Mouse (Mus musculus): ENCODE measurements around the gene Cd8b1.

Gene Cd8b1

DNA sequence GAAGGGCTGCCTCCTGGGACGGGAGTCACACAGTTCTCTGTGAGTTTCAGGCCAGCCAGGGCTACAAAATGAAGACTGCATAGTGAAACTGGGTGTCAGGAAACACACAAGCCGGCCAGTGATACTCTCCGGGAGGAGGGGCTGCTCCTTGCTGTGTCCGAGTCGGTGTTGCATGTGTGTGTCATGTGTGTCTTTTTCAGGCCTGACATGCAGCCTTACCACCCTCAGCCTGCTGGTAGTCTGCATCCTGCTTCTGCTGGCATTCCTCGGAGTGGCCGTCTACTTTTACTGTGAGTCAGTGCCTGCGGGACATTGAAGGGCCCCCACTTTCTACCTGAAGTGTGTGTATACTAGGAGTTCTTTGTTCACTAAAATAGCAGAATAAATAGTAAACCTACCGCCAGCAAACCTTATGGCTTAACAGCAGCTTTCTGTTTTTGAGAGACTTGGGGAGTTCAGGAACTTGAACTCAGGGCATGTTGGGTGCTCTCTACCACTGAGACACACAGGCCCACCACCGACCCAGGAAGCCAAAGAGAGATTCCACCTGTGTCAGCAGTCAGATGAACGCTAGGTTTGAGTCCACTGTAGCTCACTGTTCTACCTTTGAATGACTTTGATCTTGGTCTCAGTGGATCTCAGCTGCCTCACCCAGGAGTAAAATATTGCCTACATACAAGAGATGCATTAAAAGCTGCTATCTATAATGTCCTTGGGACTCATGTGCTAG lies 9.8 kb downstream of the Cd8b1 start:
- DNase-seq (ENCODE audit: low read depth, low spot score) = no peak

DNA sequence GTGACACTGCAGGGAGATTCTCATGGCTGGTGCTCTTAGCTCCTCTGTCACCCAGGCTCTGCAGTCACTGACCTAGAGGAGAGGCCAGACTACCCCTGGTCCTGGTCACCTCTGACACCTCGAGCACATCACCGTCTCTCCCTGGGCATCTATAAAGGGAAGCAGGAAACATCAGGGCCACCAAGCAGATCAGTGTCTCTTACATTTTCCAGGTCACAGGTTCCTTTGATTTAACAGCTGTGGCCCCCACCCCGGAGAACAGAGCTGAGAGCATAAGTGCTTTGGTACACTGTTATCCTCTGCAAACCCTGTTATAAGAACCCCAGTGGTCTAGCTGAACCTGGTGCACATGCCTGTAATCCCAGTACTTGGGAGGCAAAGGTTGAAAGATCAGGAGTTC lies 10.4 kb downstream of the Cd8b1 start:
- no peak for DNase-seq (ENCODE audit: low read depth, low spot score)
- no peaks in the 10 kb centered on the region for H3K27me3 ChIP-seq (ENCODE audit: control insufficient read depth, insufficient read depth, low read length, poor library complexity, severe bottlenecking)

More for the DNA sequence above, 9.8 kb downstream of the Cd8b1 start:
- no peaks in the 10 kb centered on the region for H3K36me3 ChIP-seq (ENCODE audit: control insufficient read depth, insufficient read depth, low read length, poor library complexity, severe bottlenecking)
- H3K27me3 ChIP-seq (ENCODE audit: control insufficient read depth, insufficient read depth, low read length, poor library complexity, severe bottlenecking) = no peaks in the 10 kb centered on the region

GRCm38 (mm10) chr6:71333578-71334273 lies 11.1 kb downstream of the Cd8b1 start:
- Histone ChIP-seq H3K27me3 (ENCODE audit: control insufficient read depth, insufficient read depth, low read length, poor library complexity, severe bottlenecking) (no peaks in the 10 kb centered on the region), H3K36me3 (ENCODE audit: control insufficient read depth, insufficient read depth, low read length, poor library complexity, severe bottlenecking) (no peaks in the 10 kb centered on the region)
- DNase-seq (ENCODE audit: low read depth, low spot score) = no peak

More for the DNA sequence above, 10.4 kb downstream of the Cd8b1 start:
- H3K36me3 ChIP-seq (ENCODE audit: control insufficient read depth, insufficient read depth, low read length, poor library complexity, severe bottlenecking) = no peaks in the 10 kb centered on the region

DNA sequence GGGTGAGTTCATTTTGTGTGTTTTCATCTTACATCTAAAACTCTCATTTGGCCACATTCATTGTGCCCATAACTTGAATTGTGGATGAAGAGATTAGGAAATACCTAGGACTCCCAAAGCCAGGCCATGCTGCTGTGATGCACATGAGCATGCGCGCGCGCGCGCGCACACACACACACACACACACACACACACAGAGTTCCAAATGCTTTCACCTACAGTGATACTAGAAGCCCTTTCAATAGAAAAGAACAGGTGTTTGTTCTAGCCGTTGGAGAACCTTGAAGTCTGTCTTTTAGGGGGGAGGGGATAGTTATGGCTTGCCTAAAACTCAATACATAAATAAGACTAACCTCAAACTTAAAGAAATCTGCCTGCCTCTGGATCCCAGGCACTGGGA lies 15.1 kb downstream of the Cd8b1 start:
- DNase-seq (ENCODE audit: low read depth, low spot score) = no peak
- no peaks in the 10 kb centered on the region for H3K27me3 ChIP-seq (ENCODE audit: control insufficient read depth, insufficient read depth, low read length, poor library complexity, severe bottlenecking)

GRCm38 (mm10) chr6:71338941-71339340 lies 16.4 kb downstream of the Cd8b1 start:
- H3K36me3 ChIP-seq (ENCODE audit: control insufficient read depth, insufficient read depth, low read length, poor library complexity, severe bottlenecking) = no peaks in the 10 kb centered on the region
- DNase-seq (ENCODE audit: low read depth, low spot score) = no peak
- H3K27me3 ChIP-seq (ENCODE audit: control insufficient read depth, insufficient read depth, low read length, poor library complexity, severe bottlenecking) = no peaks in the 10 kb centered on the region

More for the DNA sequence above, 15.1 kb downstream of the Cd8b1 start:
- no peaks in the 10 kb centered on the region for H3K36me3 ChIP-seq (ENCODE audit: control insufficient read depth, insufficient read depth, low read length, poor library complexity, severe bottlenecking)

DNA sequence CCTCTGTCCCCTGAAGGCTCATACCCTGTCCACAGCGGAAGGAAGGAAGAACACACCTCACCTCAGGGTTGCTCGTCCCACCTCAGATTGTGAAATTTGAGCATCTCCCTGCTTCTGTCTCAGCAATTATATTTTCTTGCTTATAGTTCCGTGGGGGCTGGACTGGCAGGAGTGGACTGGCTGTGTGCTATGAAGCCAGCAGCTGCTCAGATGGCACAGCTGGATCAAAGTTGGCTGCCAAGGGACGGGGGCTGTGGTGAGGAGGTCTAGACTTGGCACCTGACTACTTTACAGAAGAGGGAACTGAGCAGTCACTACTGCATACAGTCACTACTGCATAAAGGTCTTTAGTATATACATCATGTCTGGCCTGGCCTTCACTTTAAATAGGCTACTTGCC lies 16.8 kb downstream of the Cd8b1 start:
- Histone ChIP-seq H3K27me3 (ENCODE audit: control insufficient read depth, insufficient read depth, low read length, poor library complexity, severe bottlenecking) (no peaks in the 10 kb centered on the region), H3K36me3 (ENCODE audit: control insufficient read depth, insufficient read depth, low read length, poor library complexity, severe bottlenecking) (no peaks in the 10 kb centered on the region)
- DNase-seq (ENCODE audit: low read depth, low spot score) = no peak

- Histone ChIP-seq H3K36me3 (ENCODE audit: control insufficient read depth, insufficient read depth, low read length, poor library complexity, severe bottlenecking) (no peaks in the 10 kb centered on the region), H3K27me3 (ENCODE audit: control insufficient read depth, insufficient read depth, low read length, poor library complexity, severe bottlenecking) (no peaks in the 10 kb centered on the region)
- DNase-seq (ENCODE audit: low read depth, low spot score) = no peak
These were observed 18.6 kb downstream of the Cd8b1 start for GRCm38 (mm10) chr6:71341179-71341578.

GRCm38 (mm10) chr6:71348006-71348405 lies 25.4 kb downstream of the Cd8b1 start:
- no peaks in the 10 kb centered on the region for H3K36me3 ChIP-seq (ENCODE audit: control insufficient read depth, insufficient read depth, low read length, poor library complexity, severe bottlenecking)
- DNase-seq (ENCODE audit: low read depth, low spot score) = no peak
- H3K27me3 ChIP-seq (ENCODE audit: control insufficient read depth, insufficient read depth, low read length, poor library complexity, severe bottlenecking) = no peaks in the 10 kb centered on the region

- no peak for DNase-seq (ENCODE audit: low read depth, low spot score)
- no peaks in the 10 kb centered on the region for H3K36me3 ChIP-seq (ENCODE audit: control insufficient read depth, insufficient read depth, low read length, poor library complexity, severe bottlenecking)
These were observed 28.6 kb downstream of the Cd8b1 start for GRCm38 (mm10) chr6:71351201-71351600.

DNA sequence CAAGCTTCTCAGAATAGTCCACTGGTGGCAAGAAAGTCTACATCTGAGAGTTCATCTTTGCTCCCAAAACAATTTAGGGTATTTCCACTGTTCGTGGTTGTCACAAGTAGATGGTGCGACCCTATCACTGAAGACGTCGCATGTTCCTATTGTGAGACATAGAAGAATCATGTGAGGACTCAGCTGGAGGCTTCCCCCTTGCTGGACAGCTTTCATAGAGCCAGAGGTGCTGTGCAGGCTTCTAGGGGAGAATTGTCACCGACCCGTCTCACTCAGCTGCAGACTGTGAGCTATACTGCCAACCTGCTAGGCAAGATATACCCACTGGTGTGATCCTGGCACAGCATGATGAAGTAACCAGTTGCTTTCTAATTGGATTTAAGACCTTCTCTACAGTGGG lies 29.6 kb downstream of the Cd8b1 start:
- Histone ChIP-seq H3K36me3 (ENCODE audit: control insufficient read depth, insufficient read depth, low read length, poor library complexity, severe bottlenecking) (no peaks in the 10 kb centered on the region), H3K27me3 (ENCODE audit: control insufficient read depth, insufficient read depth, low read length, poor library complexity, severe bottlenecking) (no peaks in the 10 kb centered on the region)
- DNase-seq (ENCODE audit: low read depth, low spot score) = no peak

More at GRCm38 (mm10) chr6:71351201-71351600, 28.6 kb downstream of the Cd8b1 start:
- no peaks in the 10 kb centered on the region for H3K27me3 ChIP-seq (ENCODE audit: control insufficient read depth, insufficient read depth, low read length, poor library complexity, severe bottlenecking)

DNA sequence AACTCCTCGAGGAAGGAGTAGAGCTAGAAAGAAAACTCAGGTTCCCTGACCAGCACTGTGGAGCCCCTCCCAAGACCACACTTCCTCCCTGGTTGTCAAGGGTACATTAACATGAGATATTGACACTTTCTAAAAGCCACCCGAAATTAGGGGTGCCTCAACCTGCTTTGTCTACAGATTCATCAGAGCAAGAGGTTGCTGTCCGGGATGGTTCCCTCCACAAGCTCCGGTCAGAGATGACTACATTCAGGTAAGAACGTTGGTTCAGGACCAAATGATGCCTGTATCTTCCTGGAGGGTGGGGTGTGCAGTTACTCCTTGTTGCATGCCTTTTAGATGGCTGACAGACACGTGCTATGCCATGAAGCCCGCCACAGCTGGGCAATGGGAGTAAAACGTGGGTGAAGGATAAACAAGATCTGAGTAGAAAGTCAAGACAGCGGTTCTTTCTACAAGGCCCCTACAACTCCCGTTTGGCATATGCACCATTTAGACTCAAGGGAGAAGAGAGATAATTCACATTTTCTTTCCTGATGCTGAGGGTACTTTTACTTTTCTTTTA lies 30.4 kb downstream of the Cd8b1 start:
- no peak for DNase-seq (ENCODE audit: low read depth, low spot score)
- no peaks in the 10 kb centered on the region for H3K27me3 ChIP-seq (ENCODE audit: control insufficient read depth, insufficient read depth, low read length, poor library complexity, severe bottlenecking)
- no peaks in the 10 kb centered on the region for H3K36me3 ChIP-seq (ENCODE audit: control insufficient read depth, insufficient read depth, low read length, poor library complexity, severe bottlenecking)

GRCm38 (mm10) chr6:71353722-71354121 lies 31.1 kb downstream of the Cd8b1 start:
- DNase-seq (ENCODE audit: low read depth, low spot score) = no peak
- H3K36me3 ChIP-seq (ENCODE audit: control insufficient read depth, insufficient read depth, low read length, poor library complexity, severe bottlenecking) = no peaks in the 10 kb centered on the region
- H3K27me3 ChIP-seq (ENCODE audit: control insufficient read depth, insufficient read depth, low read length, poor library complexity, severe bottlenecking) = no peaks in the 10 kb centered on the region

DNA sequence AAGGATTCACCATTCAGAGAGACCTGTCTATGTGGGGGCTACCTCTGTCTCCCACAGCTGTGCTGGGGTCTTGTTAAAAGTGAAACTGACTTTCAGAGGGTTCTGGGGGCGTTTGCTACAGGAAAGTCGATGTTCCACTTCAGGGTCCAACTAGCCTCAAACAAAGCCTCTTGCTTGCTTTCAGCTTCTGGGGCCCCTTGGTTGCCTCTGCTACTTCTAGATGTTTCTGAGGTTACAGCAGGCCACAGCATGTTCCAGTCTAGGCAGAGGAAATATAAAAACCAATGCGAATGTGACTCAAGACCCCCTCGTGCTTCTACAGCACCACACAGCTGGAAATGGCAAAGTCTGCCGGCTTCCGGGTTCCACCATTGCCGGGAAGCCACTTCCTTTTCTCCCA lies 34.9 kb downstream of the Cd8b1 start:
- no peaks in the 10 kb centered on the region for H3K36me3 ChIP-seq (ENCODE audit: control insufficient read depth, insufficient read depth, low read length, poor library complexity, severe bottlenecking)
- H3K27me3 ChIP-seq (ENCODE audit: control insufficient read depth, insufficient read depth, low read length, poor library complexity, severe bottlenecking) = no peaks in the 10 kb centered on the region; the same call in 1 of the 2 replicates
- DNase-seq (ENCODE audit: low read depth, low spot score) = no peak

GRCm38 (mm10) chr6:71360221-71360620 lies 37.6 kb downstream of the Cd8b1 start:
- H3K36me3 ChIP-seq (ENCODE audit: control insufficient read depth, insufficient read depth, low read length, poor library complexity, severe bottlenecking) = no peaks in the 10 kb centered on the region
- DNase-seq (ENCODE audit: low read depth, low spot score) = no peak
- no peaks in the 10 kb centered on the region; the same call in 1 of the 2 replicates for H3K27me3 ChIP-seq (ENCODE audit: control insufficient read depth, insufficient read depth, low read length, poor library complexity, severe bottlenecking)

DNA sequence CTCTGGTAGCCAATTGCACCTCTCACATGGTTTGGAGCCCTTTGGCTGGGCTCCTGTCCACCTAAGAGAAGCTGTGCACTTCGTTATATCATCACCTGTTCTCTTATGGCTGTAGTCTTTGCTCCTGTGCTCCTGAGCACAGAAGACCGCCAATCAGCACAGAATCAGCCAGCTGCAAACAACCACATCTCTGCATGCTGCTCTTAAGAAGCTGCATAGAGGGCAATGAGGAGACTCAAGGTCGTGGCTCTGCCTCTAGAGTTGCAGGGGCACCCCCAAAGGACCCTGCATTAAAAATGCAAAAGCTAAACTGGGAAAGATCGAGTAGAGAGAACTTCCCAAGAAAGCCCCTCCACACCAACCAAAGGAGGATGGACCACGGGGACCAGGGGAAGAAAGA lies 38.2 kb downstream of the Cd8b1 start:
- no peak for DNase-seq (ENCODE audit: low read depth, low spot score)
- Histone ChIP-seq H3K27me3 (ENCODE audit: control insufficient read depth, insufficient read depth, low read length, poor library complexity, severe bottlenecking) (no peaks in the 10 kb centered on the region; the same call in 1 of the 2 replicates), H3K36me3 (ENCODE audit: control insufficient read depth, insufficient read depth, low read length, poor library complexity, severe bottlenecking) (no peaks in the 10 kb centered on the region)

Data from splenic B cell, adult 2 months (primary cell).